Mouse (Mus musculus) ZHBTc4 (cell line): ENCODE measurements at regions not wholly inside any gene's neighbourhood (a gene's known extent, or its start where the extent isn't known, plus 50 kb on each side); places are given as distances from the start of the nearest gene placed in this dataset.

Source experiments
- DNase-seq: peaks from one replicate; pipeline ENCODE4 v3.0.0-alpha.2; 2011; ENCODE audit warnings: low read depth, low spot score

DNA sequence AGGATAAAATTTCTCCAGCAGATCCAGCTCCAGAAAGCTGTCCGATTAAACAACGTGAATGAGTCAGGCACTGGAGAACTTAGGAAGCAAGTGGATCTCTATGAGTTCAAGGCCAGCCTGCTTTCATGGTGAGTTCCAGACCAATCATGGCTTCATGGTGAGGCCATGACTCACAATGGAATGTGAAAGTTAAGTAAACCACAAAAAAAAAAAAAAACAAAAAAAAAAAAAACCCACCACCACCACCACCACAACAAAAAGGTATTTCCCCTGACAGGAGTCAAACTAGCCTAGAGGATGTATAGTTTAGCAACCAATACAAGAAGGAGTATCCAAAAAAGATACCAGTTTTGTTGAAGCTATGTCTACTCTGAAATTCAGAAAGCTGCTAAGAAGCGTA, 188.5 kb upstream of the Adgrl2 start:
- DNase-seq: no peak

- DNase-seq: peak; percentile 24
Measured at GRCm38 (mm10) chr3:149174689-149175390, 184.5 kb upstream of the Adgrl2 start.

- peak; percentile 11 for DNase-seq
Measured at GRCm38 (mm10) chr3:149173537-149173936, 183.2 kb upstream of the Adgrl2 start.

- DNase-seq: no peak
Measured at GRCm38 (mm10) chr3:149171766-149172165, 181.4 kb upstream of the Adgrl2 start.

DNA sequence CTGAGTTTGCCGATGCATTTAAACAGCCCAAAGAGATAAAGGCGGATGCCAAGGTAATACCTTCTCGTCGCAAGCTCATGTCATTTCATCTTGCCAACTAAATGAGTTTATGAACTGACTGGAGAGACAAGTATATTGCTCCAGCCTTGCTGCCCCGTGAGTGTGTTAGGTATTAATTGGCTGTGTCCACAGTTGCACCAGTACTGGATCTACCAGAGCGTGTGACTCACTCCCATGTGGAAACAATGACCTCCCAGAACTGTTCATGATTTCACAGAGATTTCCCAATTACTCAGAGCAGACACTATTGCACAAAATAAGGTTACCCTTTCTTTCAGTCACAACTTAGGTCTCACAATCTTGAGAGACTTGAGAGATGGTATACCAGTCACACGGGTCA, 179.8 kb upstream of the Adgrl2 start:
- no peak for DNase-seq

DNA sequence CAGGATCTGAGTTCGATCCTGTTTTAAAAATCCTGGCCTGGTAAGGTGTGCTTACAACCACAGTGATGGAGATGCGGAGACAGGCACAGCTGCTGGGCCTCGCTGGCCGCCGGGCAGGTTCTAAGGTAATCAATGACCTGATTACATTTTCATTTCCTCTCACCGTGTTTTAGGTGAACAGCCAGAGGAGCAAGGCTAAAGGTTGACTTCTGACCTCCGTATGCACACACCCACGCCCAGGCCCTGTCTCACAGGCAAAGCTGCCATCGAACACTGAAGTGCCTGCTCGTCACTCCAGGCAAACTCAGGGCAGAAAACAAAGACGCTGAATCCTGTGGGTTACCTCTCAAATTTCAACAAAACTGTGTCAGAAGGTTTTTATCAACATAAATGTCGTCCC, 179.1 kb upstream of the Adgrl2 start:
- peak; percentile 11 for DNase-seq

DNA sequence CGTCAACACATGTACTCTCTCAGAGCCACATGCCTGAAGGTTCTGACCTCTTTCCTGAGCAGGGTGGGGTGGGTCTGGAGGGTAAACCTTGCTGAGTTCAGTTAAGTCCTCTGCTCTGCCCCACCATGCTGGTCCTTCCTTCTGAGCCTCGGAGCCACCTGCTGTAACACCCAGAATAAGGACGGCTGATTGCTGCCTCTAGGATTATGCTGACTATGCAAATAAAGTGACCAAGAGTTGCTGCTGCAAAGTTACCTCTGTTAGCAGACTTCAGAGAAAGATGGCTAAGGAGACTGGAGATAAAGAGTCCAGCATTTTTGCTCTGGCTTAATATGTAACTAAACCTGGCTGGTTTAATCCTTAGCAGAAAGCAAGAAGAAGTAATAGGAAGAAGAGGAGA, 177.6 kb upstream of the Adgrl2 start:
- DNase-seq: no peak

- DNase-seq: no peak
Measured at GRCm38 (mm10) chr3:149164804-149165203, 174.4 kb upstream of the Adgrl2 start.

DNA sequence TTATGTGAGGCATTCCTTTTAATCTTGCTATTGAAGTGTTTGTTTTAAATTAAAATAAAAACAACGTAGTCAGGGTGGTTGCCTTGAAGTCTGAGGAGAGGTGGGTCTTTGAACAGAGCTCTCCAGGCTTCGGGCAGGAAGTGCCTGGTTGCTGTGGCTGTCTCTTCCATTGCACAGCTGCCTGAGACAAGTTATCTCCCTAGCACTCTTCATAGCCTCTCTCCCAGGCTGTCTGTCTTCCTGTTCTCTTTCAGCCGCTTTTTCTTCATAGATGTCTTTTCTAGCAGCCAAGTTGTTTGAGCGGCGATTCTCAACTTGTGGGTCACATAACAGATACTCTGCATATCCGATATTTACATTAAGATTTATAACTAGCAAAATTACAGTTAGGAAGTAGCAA, 173.2 kb upstream of the Adgrl2 start:
- no peak for DNase-seq

DNA sequence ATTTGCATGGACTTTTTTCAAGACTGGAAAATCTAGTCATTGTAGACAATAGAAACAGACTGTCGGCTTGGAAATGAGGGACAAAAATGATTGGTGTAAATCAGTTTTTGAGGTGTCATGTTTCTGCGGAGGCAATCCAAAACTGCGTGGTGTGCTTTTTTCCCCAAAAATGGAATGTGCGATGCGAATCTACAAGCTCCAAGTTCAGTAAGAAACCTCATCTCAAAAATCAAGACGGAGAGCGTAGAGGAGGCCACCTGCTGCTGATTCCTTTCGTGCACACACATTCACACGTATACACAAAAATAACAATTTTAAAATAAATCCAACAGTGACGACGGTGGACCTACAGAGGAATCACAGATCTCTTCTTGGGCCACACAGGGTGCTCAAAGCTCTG, 170.5 kb upstream of the Adgrl2 start:
- no peak for DNase-seq

GRCm38 (mm10) chr3:149157381-149157780, 167.0 kb upstream of the Adgrl2 start:
- no peak for DNase-seq

DNA sequence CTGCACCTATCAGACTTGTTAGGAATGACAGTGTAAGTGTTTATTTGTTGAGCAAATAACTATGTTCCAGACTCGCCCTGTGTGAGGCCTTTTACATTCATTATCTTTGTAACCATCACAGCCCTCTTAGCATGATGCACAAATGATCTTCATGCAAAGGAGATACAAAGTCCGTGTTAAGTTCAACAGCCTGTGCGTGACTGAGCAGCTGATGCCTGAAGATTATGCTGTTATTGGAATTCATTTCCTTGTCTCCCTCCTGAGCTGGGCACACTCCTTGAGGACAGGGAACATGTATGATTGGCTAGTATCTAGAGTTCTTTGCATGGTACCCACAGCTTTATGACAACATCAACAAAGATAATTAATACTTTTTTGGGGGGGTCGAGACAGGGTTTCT, 162.0 kb upstream of the Adgrl2 start:
- no peak for DNase-seq

DNA sequence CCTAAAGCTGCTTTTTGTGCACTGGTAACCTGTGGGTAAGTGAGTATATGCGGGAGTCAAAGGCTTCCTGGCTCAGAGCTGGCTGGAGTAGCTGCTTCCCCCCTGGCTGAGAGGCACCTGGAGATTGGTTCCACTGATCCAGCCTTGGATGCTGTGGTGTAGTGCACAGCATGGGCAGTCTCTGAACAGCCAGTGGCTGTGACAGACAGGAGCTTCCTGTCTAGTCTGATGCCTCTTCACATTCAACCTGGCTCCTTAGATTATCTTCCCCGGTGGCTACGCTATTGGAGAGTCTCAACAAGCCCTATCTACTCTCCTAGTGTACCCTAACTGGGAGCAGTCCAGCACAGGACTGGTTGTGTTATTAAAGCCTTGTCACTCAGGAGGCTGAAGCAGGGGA, 160.4 kb upstream of the Adgrl2 start:
- DNase-seq: no peak

DNA sequence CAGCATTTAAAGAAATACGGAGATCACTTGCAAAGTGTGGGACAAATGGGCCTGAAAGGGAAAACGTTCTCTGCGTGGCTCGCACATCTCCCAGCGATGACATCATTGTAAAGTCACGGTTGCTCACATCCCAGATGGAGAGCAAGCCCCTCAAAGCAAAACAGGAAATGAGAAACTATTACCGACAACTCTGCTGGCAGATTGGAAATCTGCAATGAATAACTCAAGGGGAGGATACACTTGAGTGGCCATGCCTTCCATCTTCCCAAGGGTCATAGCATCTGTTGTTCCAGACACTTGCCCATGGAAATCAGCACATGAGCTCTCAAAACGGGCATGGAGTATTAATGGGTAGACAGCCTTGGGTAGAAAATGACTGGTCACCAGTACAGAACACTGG, 158.3 kb upstream of the Adgrl2 start:
- no peak for DNase-seq

- no peak for DNase-seq
Measured at GRCm38 (mm10) chr3:149147916-149148315, 157.6 kb upstream of the Adgrl2 start.

- DNase-seq: no peak
Measured at GRCm38 (mm10) chr3:149146673-149147072, 156.3 kb upstream of the Adgrl2 start.

- DNase-seq: no peak
Measured at GRCm38 (mm10) chr3:149140461-149140860, 150.1 kb upstream of the Adgrl2 start.

GRCm38 (mm10) chr3:149134028-149134938, 143.9 kb upstream of the Adgrl2 start:
- DNase-seq: peak; percentile 50

DNA sequence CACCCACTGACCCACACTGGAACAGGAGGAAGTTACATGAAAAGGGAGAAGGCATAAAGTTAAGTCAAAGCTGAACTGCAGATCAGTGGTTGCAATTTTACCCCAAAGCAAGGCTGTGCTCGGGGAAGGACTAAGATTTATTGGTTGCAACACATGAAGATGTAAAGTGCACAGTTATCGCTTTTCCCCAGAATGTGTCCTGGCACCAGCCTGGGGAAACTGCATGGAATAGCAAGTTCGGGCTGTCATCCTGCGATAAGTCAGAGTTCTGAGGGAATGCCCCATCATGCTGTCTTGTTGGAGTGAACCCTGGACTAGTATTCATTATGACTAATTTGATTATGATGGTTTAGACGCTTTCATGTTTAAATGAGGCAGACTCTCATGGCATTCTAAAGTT, 128.5 kb upstream of the Adgrl2 start:
- DNase-seq: no peak

GRCm38 (mm10) chr3:149117684-149118056, 127.3 kb upstream of the Adgrl2 start:
- no peak for DNase-seq

GRCm38 (mm10) chr3:149117018-149117683, 126.8 kb upstream of the Adgrl2 start:
- DNase-seq: peak; percentile 89

DNA sequence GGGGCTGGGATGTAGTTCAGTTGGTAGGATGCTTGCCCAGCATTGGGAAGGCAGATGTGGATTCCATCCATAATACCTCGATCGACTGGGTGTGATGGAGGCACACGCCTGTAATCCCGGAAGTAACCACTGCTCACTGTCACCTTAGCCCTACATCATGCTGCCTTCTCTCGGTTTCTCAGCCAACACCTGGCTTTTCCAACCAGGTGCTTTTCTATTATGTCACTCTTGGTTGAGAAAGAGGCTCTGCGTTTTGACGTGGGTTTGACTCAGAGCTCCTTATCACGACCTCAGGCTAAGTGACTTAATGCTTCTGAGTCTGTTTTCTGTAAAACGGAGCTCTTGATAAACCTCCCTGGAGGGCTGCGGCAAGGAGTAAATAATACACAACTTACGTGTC, 126.2 kb upstream of the Adgrl2 start:
- peak; percentile 15 for DNase-seq
